Mouse (Mus musculus) lung, postnatal 0 days (tissue): ENCODE results near the gene Ift43.

ENCODE experiments used
- CTCF ChIP-seq: IDR thresholded peaks from 2 replicates; pipeline ENCODE4 v1.5.1; 2016; ENCODE audit warnings: antibody characterized with exemption, mild to moderate bottlenecking
- EP300 ChIP-seq: IDR thresholded peaks from 2 replicates; pipeline ENCODE4 v1.6.1; 2016; ENCODE audit warnings: antibody characterized with exemption, mild to moderate bottlenecking, control low read depth

- TF ChIP-seq CTCF (no peak), EP300 (no peak)
Measured at GRCm38 (mm10) chr12:86075358-86075757, 7.0 kb upstream of the Ift43 start.
